Mouse (Mus musculus): ENCODE results near the gene Gm43552. TPM values are rescaled to one million over a fixed set of nuclear protein-coding genes. Genes with fewer than 3 reads are reported as not detected.

Gene Gm43552
- polyA plus RNA-seq, 1 experiment from 2014 or later, result not detected

DNA sequence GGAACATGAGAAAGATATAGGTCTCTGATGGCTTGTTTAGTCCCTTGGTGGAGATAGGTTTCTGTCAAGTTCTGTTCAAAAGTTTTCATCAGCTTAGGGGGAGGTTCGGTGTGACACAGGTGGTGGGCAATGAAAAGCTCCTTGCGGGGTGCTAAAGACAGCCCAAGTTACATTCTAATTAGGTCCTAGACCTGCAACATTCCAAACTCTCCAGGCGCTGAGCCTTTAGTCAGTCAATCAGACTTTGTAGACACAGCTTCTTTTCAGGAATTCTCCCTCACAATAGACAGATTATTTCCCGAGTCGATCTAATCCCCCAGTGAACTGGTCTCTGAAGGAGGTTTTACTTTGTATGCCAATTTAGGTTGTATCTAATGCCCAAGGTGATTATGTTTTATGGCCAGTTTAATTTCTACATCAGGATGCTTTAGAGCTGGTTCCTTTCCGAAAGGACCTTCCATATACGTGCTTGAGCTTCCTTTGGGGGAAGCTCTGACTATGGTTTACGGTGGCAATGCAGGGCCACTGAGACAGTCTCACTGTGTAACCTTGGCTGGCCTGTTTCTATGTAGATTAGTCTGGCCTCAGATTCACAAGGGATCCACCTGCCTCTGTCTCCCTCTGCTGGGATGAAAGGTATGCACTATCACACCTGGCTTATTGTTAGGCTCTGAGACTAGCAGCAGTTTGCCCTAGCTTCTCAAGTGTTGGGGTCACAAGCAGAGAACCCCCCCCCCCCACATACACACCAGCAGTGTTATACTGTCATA, 33.2 kb upstream of the Gm43552 start:
- no peak for ATAC-seq
- 3% methylated on average over 8 of the region's 8 CpGs for WGBS
- Histone ChIP-seq H3K4me3 (no peak overlapping the region), H3K4me1 (peaks cover 8% of the 10 kb centered on the region), H3K9me3 (replicated peaks) (no peaks in the 10 kb centered on the region), H3K9ac (no peak overlapping the region), H3K4me2 (no peak overlapping the region), H3K27ac (no peak overlapping the region), H3K27me3 (no peaks in the 10 kb centered on the region), H3K36me3 (ENCODE audit: poor library complexity, severe bottlenecking) (no peaks in the 10 kb centered on the region)

GRCm38 (mm10) chr5:65524831-65525230, 32.2 kb upstream of the Gm43552 start:
- no peaks in the 10 kb centered on the region for H3K9me3 ChIP-seq (replicated peaks)
- H3K27me3 ChIP-seq, result no peaks in the 10 kb centered on the region
- peaks cover 8% of the 10 kb centered on the region for H3K4me1 ChIP-seq
- H3K27ac ChIP-seq, result no peak overlapping the region
- WGBS, result 56% methylated on average over 4 of the region's 4 CpGs
- H3K36me3 ChIP-seq (ENCODE audit: poor library complexity, severe bottlenecking), result no peaks in the 10 kb centered on the region
- ATAC-seq, result no peak
- no peak overlapping the region for H3K9ac ChIP-seq
- H3K4me3 ChIP-seq, result no peak overlapping the region
- no peak overlapping the region for H3K4me2 ChIP-seq

DNA sequence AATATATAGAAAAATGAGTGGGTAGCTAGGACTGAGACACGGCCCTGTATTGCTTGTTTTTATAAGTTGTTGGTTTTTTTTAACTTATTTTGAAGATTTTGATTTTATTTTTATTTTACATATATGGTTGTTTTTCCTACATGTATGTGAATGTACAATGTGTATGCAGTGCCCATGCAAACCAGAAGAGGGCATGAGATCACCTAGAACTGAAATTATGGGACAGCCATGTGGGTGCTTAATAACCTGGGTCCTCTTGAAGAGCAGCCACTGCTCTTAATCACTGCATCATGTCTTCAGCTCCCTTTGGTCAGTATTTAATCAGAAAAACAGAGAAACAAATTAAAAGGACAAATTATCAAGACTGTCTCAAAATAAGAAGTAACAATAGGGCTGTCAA, 29.2 kb upstream of the Gm43552 start:
- no peaks in the 10 kb centered on the region for H3K9me3 ChIP-seq (replicated peaks)
- H3K36me3 ChIP-seq (ENCODE audit: poor library complexity, severe bottlenecking), result no peaks in the 10 kb centered on the region
- H3K4me3 ChIP-seq, result no peak overlapping the region
- H3K27me3 ChIP-seq, result no peaks in the 10 kb centered on the region
- ATAC-seq, result no peak
- H3K4me1 ChIP-seq, result peaks cover 8% of the 10 kb centered on the region
- WGBS, result 86% methylated on average over 1 of the region's 1 CpGs
- H3K9ac ChIP-seq, result no peak overlapping the region
- H3K27ac ChIP-seq, result no peak overlapping the region
- H3K4me2 ChIP-seq, result no peak overlapping the region

- ATAC-seq, result no peak
- H3K9me3 ChIP-seq (replicated peaks), result no peaks in the 10 kb centered on the region
- no peak overlapping the region for H3K4me3 ChIP-seq
- H3K4me2 ChIP-seq, result no peak overlapping the region
- WGBS, result 82% methylated on average over 5 of the region's 5 CpGs
- no peak overlapping the region for H3K27ac ChIP-seq
- H3K4me1 ChIP-seq, result no peaks in the 10 kb centered on the region
- no peak overlapping the region for H3K9ac ChIP-seq
- no peaks in the 10 kb centered on the region for H3K36me3 ChIP-seq (ENCODE audit: poor library complexity, severe bottlenecking)
- no peaks in the 10 kb centered on the region for H3K27me3 ChIP-seq
Measured at GRCm38 (mm10) chr5:65514635-65515278, 22.1 kb upstream of the Gm43552 start.

GRCm38 (mm10) chr5:65513506-65513905, 20.9 kb upstream of the Gm43552 start:
- Histone ChIP-seq H3K4me2 (no peak overlapping the region), H3K4me1 (no peaks in the 10 kb centered on the region), H3K4me3 (no peak overlapping the region), H3K27me3 (no peaks in the 10 kb centered on the region), H3K27ac (no peak overlapping the region), H3K9me3 (replicated peaks) (no peaks in the 10 kb centered on the region), H3K9ac (no peak overlapping the region), H3K36me3 (ENCODE audit: poor library complexity, severe bottlenecking) (no peaks in the 10 kb centered on the region)
- no peak for ATAC-seq
- WGBS, result 90% methylated on average over 3 of the region's 3 CpGs

DNA sequence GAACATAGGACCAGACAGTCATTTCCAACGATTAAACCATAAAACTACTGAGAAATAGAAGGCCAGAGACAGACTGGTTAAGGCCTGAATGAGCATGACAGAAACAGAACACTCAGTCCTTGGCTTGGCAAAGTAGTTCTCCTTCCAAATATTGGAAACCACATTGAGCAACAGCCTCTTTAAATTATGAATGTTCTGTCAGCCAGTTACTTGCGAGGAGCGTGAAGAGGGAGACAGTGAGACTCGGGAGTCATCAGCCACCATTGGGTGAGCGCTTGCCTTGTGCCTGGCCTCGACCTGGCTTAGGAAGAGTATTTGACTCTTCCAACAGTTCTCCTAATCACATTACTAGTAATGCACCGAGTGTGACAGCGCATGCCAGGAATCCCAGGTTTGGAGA, 15.8 kb upstream of the Gm43552 start:
- H3K27me3 ChIP-seq, result no peaks in the 10 kb centered on the region
- WGBS, result 88% methylated on average over 8 of the region's 8 CpGs

GRCm38 (mm10) chr5:65505786-65506185, 13.2 kb upstream of the Gm43552 start:
- ATAC-seq, result no peak
- no peak overlapping the region; the same call in 1 of the 2 replicates for H3K4me2 ChIP-seq

More for the DNA sequence above, 15.8 kb upstream of the Gm43552 start:
- Histone ChIP-seq H3K4me3 (no peak overlapping the region), H3K4me1 (no peaks in the 10 kb centered on the region), H3K9ac (no peak overlapping the region), H3K36me3 (ENCODE audit: poor library complexity, severe bottlenecking) (no peaks in the 10 kb centered on the region), H3K9me3 (replicated peaks) (no peaks in the 10 kb centered on the region), H3K4me2 (no peak overlapping the region), H3K27ac (no peak overlapping the region)
- ATAC-seq, result no peak

GRCm38 (mm10) chr5:65501407-65501806, 8.8 kb upstream of the Gm43552 start:
- Histone ChIP-seq H3K4me1 (no peaks in the 10 kb centered on the region), H3K4me2 (no peak overlapping the region), H3K4me3 (no peak overlapping the region), H3K27ac (no peak overlapping the region), H3K9ac (no peak overlapping the region), H3K9me3 (replicated peaks) (no peaks in the 10 kb centered on the region), H3K36me3 (ENCODE audit: poor library complexity, severe bottlenecking) (no peaks in the 10 kb centered on the region), H3K27me3 (no peaks in the 10 kb centered on the region)
- 95% methylated on average over 9 of the region's 9 CpGs for WGBS
- ATAC-seq, result no peak

More at GRCm38 (mm10) chr5:65505786-65506185, 13.2 kb upstream of the Gm43552 start:
- Histone ChIP-seq H3K9ac (no peak overlapping the region), H3K4me3 (no peak overlapping the region), H3K4me1 (no peaks in the 10 kb centered on the region), H3K9me3 (replicated peaks) (no peaks in the 10 kb centered on the region), H3K27me3 (no peaks in the 10 kb centered on the region), H3K27ac (no peak overlapping the region), H3K36me3 (ENCODE audit: poor library complexity, severe bottlenecking) (no peaks in the 10 kb centered on the region)
- WGBS, result 10% methylated on average over 8 of the region's 8 CpGs

DNA sequence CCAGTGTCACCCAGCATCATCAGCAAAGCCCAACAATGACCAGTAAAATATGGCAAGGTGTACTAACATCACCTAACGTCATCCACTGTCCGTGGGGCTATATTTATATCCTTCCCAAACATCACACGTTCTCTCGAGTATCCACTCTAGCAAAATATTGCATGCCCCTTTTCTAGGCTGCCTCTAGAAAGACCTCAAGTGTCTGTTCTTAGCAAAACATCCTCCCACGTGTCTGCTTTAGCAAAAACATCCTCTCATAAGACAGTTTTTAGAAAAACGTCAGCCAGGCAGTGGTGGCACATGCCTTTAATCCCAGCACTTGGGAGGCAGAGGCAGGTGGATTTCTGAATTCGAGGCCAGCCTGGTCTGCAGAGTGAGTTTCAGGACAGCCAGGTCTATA, 7.6 kb upstream of the Gm43552 start:
- no peak for ATAC-seq
- Histone ChIP-seq H3K9ac (no peak overlapping the region), H3K27me3 (no peaks in the 10 kb centered on the region), H3K9me3 (replicated peaks) (no peaks in the 10 kb centered on the region), H3K4me2 (no peak overlapping the region), H3K4me3 (no peak overlapping the region), H3K27ac (no peak overlapping the region), H3K4me1 (no peaks in the 10 kb centered on the region), H3K36me3 (ENCODE audit: poor library complexity, severe bottlenecking) (no peaks in the 10 kb centered on the region)
- WGBS, result 83% methylated on average over 7 of the region's 7 CpGs

DNA sequence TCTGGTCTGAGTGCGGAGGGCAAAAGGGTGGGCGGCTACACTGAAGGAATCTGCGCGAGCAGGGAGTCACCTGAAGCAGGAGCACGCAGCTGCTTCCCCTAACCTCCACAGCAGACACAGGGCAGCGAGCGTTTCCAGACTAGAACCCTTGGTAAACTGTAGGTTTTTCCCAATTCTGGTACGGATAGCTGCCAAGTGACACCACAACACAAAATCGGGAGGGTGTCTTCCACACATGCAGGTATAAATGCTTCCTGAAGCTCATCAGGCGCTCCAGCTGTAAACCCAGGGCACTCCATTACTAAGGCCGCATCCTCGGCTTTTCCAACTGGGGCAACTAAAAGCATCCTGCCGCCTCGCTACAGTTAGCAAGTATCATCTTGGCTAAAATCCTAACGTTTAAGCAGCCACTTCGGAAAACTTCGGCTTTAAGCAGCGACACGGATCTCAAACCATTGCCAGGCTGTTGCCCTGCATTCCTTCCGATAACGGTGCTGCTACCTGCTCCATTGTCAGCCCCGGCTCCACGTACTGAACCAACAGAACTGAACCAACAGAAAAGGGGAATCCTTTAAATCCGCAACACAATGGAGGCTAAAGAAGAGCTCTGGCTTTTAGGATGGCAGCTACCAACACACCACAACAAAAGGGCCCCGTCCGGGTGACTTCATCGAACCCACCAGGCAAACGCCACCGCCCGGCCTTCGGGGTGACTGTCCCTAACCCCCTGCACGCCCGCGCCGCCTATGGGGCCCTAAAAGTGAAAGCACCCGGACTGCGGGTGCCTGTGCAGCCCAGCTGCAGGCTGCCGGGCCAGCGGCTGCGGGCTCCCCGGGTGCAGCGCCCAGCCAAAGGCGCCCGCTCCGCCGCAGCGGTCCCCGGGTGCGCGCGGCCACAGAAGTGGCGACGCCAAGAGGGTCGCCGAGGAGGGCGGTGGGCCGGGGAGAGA, 592 bp downstream of the Gm43552 start:
- no peaks in the 10 kb centered on the region for H3K9me3 ChIP-seq (replicated peaks)
- no peaks in the 10 kb centered on the region for H3K27me3 ChIP-seq
- ATAC-seq, result peak; percentile 88
- WGBS, result under 1% methylated on average over 51 of the region's 57 CpGs
- H3K4me3 ChIP-seq, result peak overlapping the region; percentile 85
- H3K36me3 ChIP-seq (ENCODE audit: poor library complexity, severe bottlenecking), result no peaks in the 10 kb centered on the region
- peak overlapping the region; percentile 93 for H3K27ac ChIP-seq
- peaks cover 22% of the 10 kb centered on the region for H3K4me1 ChIP-seq
- peak overlapping the region; percentile 67 for H3K4me2 ChIP-seq
- H3K9ac ChIP-seq, result peak overlapping the region; percentile 89

DNA sequence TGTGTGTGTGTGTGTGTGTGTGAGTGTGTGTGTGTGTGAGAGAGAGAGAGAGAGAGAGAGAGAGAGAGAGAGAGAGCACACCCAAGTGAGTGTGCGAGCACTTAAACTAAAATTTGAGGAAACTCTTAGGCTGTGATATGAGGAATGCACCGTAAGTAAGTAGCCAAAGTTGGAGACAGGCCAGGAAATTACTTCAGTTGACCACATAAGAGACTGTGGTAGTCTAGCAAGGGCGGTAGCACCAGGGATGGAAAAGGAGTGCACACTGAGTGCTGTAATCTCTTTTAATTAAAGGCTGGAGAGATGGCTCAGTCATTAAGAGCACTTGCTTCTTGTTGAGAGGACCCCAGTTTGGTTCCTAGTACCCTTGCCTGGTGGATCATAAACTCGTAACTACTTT, 2.8 kb downstream of the Gm43552 start:
- WGBS, result 77% methylated on average over 4 of the region's 4 CpGs
- Histone ChIP-seq H3K4me2 (no peak overlapping the region), H3K9me3 (replicated peaks) (no peaks in the 10 kb centered on the region), H3K4me3 (no peak overlapping the region), H3K36me3 (ENCODE audit: poor library complexity, severe bottlenecking) (no peaks in the 10 kb centered on the region), H3K4me1 (peaks cover 22% of the 10 kb centered on the region), H3K9ac (no peak overlapping the region), H3K27ac (no peak overlapping the region), H3K27me3 (no peaks in the 10 kb centered on the region)
- ATAC-seq, result no peak

DNA sequence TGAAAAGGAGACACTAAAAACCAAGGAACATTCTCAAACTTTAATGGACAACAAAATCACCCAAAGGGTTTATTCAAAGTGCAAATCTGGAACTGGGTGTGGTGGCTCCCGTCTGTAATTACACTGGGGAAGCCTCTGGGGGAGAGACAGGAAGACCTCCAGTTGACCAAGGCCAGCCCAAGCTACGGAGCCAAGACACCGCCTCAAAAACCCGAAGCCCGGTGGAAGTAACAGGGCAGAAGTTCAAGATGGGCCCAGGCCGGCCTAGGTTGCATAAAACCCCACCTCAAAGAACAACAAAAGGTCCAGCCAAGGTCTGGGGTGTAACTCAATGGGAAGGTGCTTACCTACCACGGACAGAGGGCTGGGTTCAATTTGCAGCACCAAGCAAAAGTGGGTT, 3.9 kb downstream of the Gm43552 start:
- H3K9me3 ChIP-seq (replicated peaks), result no peaks in the 10 kb centered on the region
- no peaks in the 10 kb centered on the region for H3K27me3 ChIP-seq
- no peak for ATAC-seq

More for the DNA sequence above, 3.9 kb downstream of the Gm43552 start:
- H3K4me1 ChIP-seq, result peaks cover 22% of the 10 kb centered on the region
- 0 out of 2 replicates have a peak, but pooled peaks cover 3% of the 10 kb centered on the region for H3K36me3 ChIP-seq (ENCODE audit: poor library complexity, severe bottlenecking)
- H3K4me3 ChIP-seq, result no peak overlapping the region
- 85% methylated on average over 7 of the region's 7 CpGs for WGBS
- H3K9ac ChIP-seq, result no peak overlapping the region
- H3K4me2 ChIP-seq, result no peak overlapping the region
- H3K27ac ChIP-seq, result no peak overlapping the region
